ENCODE assay signal across 20 mouse cellular contexts in the genomic region with DNA sequence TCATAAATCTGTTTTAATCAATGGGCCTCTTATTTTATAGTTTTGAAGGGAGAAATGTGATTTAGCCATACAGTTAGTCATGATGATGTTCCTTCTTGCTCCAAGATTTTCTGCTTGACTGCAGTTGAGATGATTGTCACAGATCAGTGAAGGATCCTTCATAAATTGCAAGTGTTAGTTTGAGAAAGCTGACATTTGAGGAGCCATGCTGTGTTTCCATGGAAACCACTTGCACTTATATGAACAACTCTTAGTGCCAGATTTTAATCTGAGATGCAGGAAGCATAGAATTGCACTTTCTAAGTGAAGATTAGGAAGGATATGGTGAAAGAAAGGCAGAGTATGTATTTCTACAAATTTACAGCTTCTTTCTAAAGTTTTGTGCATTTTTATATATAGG.
A peak's percentile ranks its signal among the peaks of the same experiment; 100 is the strongest.
DNase-seq lines count a peak whose midpoint lies in the region; ATAC-seq and TF ChIP-seq lines count a peak whose summit lies in the region.
"Had no signal": no experiment of that assay in that cellular context is flagged by ENCODE, and none has a peak within 500 bp of the region (broad histone marks: within the 10 kb centered on the region; RNA-seq: fewer than 3 reads in every experiment).

No protein-coding gene starts in this region.

- H3K27ac ChIP-seq in forebrain, embryonic 15.5 days (replicated peaks) = peak overlapping the region; percentile 55
- no peak overlapping the region for H3K27ac ChIP-seq in forebrain, embryonic 12.5 days
- 0 out of 2 replicates have a peak overlapping the region, but pooled peaks have one; percentile 32 for H3K27ac ChIP-seq in midbrain, postnatal 0 days (ENCODE audit: low read depth, low read length)
- H3K27ac ChIP-seq: embryonic facial prominence, embryonic 12.5 days; heart, adult 2 months; limb, embryonic 13.5 days; liver, embryonic 15.5 days had no signal

- no peaks in the 10 kb centered on the region for H3K9me3 ChIP-seq in forebrain, embryonic 15.5 days
- H3K9me3 ChIP-seq in forebrain, embryonic 12.5 days = no peaks in the 10 kb centered on the region
- H3K9me3 ChIP-seq in midbrain, postnatal 0 days (ENCODE audit: low read length) = no peaks in the 10 kb centered on the region
- H3K9me3 ChIP-seq: embryonic facial prominence, embryonic 12.5 days; limb, embryonic 13.5 days; liver, embryonic 15.5 days had no signal

- no peak for TF ChIP-seq POLR2A in brain, embryonic 14.5 days (IDR thresholded peaks at IDR 0.05; ENCODE audit: borderline replicate concordance, extremely low read depth, insufficient read depth, insufficient read length, poor library complexity, severe bottlenecking)

- peak; percentile 82 for ATAC-seq in forebrain, embryonic 15.5 days (replicated peaks)
- ATAC-seq in forebrain, embryonic 12.5 days (ENCODE audit: low FRiP score) = no peak
- ATAC-seq in midbrain, postnatal 0 days (ENCODE audit: low FRiP score) = no peak
- ATAC-seq: lung, postnatal 0 days had no signal

- DNase-seq in layer of hippocampus, adult 9-11 months = peak; percentile 9
- DNase-seq in layer of hippocampus, postnatal 14 days (ENCODE audit: low spot score in 2 of 2) = no peak
- DNase-seq in brain, embryonic 14.5 days (ENCODE audit: low read depth) = peak; percentile 86
- DNase-seq in midbrain, postnatal 0 days (ENCODE audit: low spot score) = peak; percentile 66
- DNase-seq in Muller cell, postnatal 12 days (ENCODE audit: inconsistent ontology term) = no peak
- no peak for DNase-seq in T-cell, adult 2 months (ENCODE audit: low spot score)
- DNase-seq: adrenal gland, postnatal 10 days; cerebellum, adult 2 months; gastrocnemius, postnatal 14 days; heart, adult 2 months; kidney, adult 9 months; kidney, postnatal 36 days; layer of hippocampus, postnatal 36 days; thymus, adult 18-20 months had no signal

- TF ChIP-seq CTCF in brain, embryonic 14.5 days (IDR thresholded peaks at IDR 0.05; ENCODE audit: borderline replicate concordance, extremely low read depth, insufficient read depth, insufficient read length) = no peak
- no peak for TF ChIP-seq CTCF in midbrain, postnatal 0 days (IDR thresholded peaks at IDR 0.05)

- no peak overlapping the region for H3K4me3 ChIP-seq in forebrain, embryonic 15.5 days
- H3K4me3 ChIP-seq in forebrain, embryonic 12.5 days (replicated peaks) = no peak overlapping the region
- H3K4me3 ChIP-seq in midbrain, postnatal 0 days (ENCODE audit: low read depth, low read length) = no peak overlapping the region
- H3K4me3 ChIP-seq: embryonic facial prominence, embryonic 12.5 days; heart, adult 2 months; limb, embryonic 13.5 days; liver, embryonic 15.5 days had no signal

- H3K4me2 ChIP-seq in forebrain, embryonic 15.5 days (replicated peaks) = no peak overlapping the region
- H3K4me2 ChIP-seq in forebrain, embryonic 12.5 days = no peak overlapping the region
- H3K4me2 ChIP-seq in midbrain, postnatal 0 days (ENCODE audit: low read depth, low read length, poor library complexity, severe bottlenecking) = no peak overlapping the region
- H3K4me2 ChIP-seq: embryonic facial prominence, embryonic 12.5 days; limb, embryonic 13.5 days; liver, embryonic 15.5 days had no signal

- no peaks in the 10 kb centered on the region for H3K36me3 ChIP-seq in forebrain, embryonic 15.5 days
- H3K36me3 ChIP-seq in forebrain, embryonic 12.5 days (replicated peaks) = no peaks in the 10 kb centered on the region
- H3K36me3 ChIP-seq in midbrain, postnatal 0 days (ENCODE audit: insufficient read depth, low read length) = no peaks in the 10 kb centered on the region
- H3K36me3 ChIP-seq: embryonic facial prominence, embryonic 12.5 days; limb, embryonic 13.5 days; liver, embryonic 15.5 days had no signal

- H3K9ac ChIP-seq in forebrain, embryonic 15.5 days (replicated peaks) = no peak overlapping the region
- H3K9ac ChIP-seq in forebrain, embryonic 12.5 days = no peak overlapping the region
- no peak overlapping the region for H3K9ac ChIP-seq in midbrain, postnatal 0 days (replicated peaks; ENCODE audit: low read length, poor library complexity, severe bottlenecking)
- H3K9ac ChIP-seq: embryonic facial prominence, embryonic 12.5 days; limb, embryonic 13.5 days; liver, embryonic 15.5 days had no signal

- no peaks in the 10 kb centered on the region for H3K27me3 ChIP-seq in forebrain, embryonic 15.5 days
- no peaks in the 10 kb centered on the region for H3K27me3 ChIP-seq in forebrain, embryonic 12.5 days
- no peaks in the 10 kb centered on the region for H3K27me3 ChIP-seq in midbrain, postnatal 0 days (ENCODE audit: insufficient read depth, low read length)
- H3K27me3 ChIP-seq: embryonic facial prominence, embryonic 12.5 days; limb, embryonic 13.5 days; liver, embryonic 15.5 days had no signal

- H3K4me1 ChIP-seq in forebrain, embryonic 15.5 days = 0 out of 2 replicates have a peak, but pooled peaks cover 5% of the 10 kb centered on the region
- 0 out of 2 replicates have a peak, but pooled peaks cover 3% of the 10 kb centered on the region for H3K4me1 ChIP-seq in forebrain, embryonic 12.5 days
- H3K4me1 ChIP-seq in midbrain, postnatal 0 days (ENCODE audit: insufficient read depth, low read length) = no peaks in the 10 kb centered on the region; the same call in 1 of the 2 replicates
- H3K4me1 ChIP-seq: embryonic facial prominence, embryonic 12.5 days; limb, embryonic 13.5 days; liver, embryonic 15.5 days had no signal

Comparison
In these comparisons a context has a peak if more than half of its experiments do, and no peak if none do; other contexts are left out.
1. DNase-seq: peak in layer of hippocampus, adult 9-11 months (single experiment), brain, embryonic 14.5 days (single experiment) and midbrain, postnatal 0 days (single experiment); none in layer of hippocampus, postnatal 14 days (0 of 2), Muller cell, postnatal 12 days (single experiment) and T-cell, adult 2 months (single experiment).